Mouse (Mus musculus): ENCODE data around the gene Creb3l4. TPM values are rescaled to one million over a fixed set of nuclear protein-coding genes. Genes with fewer than 3 reads are reported as not detected.

Gene Creb3l4
- polyA plus RNA-seq, 1 experiment from 2014 or later: 5.3 TPM

GRCm38 (mm10) chr3:90202884-90203283, 40.4 kb downstream of the Creb3l4 start:
- no peak overlapping the region for H3K4me3 ChIP-seq
- H3K27ac ChIP-seq: no peak overlapping the region
- ATAC-seq (ENCODE audit: low FRiP score): no peak
- no peaks in the 10 kb centered on the region for H3K9me3 ChIP-seq (replicated peaks)
- no peak overlapping the region for H3K9ac ChIP-seq
- H3K27me3 ChIP-seq: no peaks in the 10 kb centered on the region
- 50% methylated on average over 1 of the region's 1 CpGs for WGBS
- peaks cover 4% of the 10 kb centered on the region for H3K36me3 ChIP-seq
- no peak overlapping the region for H3K4me2 ChIP-seq (replicated peaks)
- H3K4me1 ChIP-seq: no peaks in the 10 kb centered on the region

DNA sequence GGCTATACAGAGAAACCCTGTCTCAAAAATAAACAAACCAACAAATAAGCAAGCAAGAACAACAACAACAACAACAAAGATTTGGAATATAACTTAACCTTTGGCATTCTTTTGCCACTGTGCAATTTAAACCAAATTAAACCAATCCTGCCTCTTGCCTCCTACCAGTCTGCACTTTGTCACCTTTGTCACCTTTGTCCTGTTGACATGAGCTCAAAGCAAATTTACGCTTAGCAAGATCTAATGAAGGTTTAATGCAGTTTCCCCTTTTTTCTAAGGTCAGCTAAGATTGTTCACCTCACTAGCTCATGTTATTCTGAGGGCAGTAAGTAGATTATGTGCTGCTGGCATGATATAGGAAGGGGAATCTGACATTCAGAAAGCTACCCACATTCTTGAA, 45.8 kb downstream of the Creb3l4 start:
- WGBS: 81% methylated on average over 1 of the region's 1 CpGs
- H3K9me3 ChIP-seq (replicated peaks): no peaks in the 10 kb centered on the region
- ATAC-seq (ENCODE audit: low FRiP score): no peak
- H3K36me3 ChIP-seq: no peaks in the 10 kb centered on the region
- H3K27me3 ChIP-seq: no peaks in the 10 kb centered on the region
- no peak overlapping the region for H3K4me2 ChIP-seq (replicated peaks)
- no peaks in the 10 kb centered on the region for H3K4me1 ChIP-seq
- no peak overlapping the region for H3K9ac ChIP-seq
- H3K27ac ChIP-seq: no peak overlapping the region
- H3K4me3 ChIP-seq: no peak overlapping the region

DNA sequence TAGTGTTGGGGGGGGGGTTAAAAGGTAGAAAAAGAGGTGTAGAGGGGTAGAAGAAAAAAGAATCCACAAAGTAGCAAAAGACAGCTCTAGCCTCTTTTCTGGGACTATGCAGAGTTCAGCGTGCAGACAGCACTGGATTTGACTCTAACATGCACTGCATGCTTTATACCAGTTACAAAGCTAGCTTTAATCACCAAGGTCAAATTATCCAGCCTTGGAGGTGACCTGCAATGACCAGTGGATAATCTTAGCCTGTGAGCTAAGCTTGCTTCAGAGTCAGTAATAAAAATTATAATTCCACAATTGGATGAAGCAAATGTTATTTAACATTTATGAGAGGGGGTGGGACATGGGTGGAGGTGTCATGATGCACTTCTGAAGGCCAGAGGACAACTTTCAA, 47.7 kb downstream of the Creb3l4 start:
- H3K27ac ChIP-seq: no peak overlapping the region
- no peak for ATAC-seq (ENCODE audit: low FRiP score)
- H3K4me1 ChIP-seq: no peaks in the 10 kb centered on the region
- H3K9ac ChIP-seq: no peak overlapping the region
- WGBS: 90% methylated on average over 1 of the region's 1 CpGs
- no peak overlapping the region for H3K4me3 ChIP-seq
- H3K27me3 ChIP-seq: no peaks in the 10 kb centered on the region
- no peaks in the 10 kb centered on the region for H3K36me3 ChIP-seq
- no peaks in the 10 kb centered on the region for H3K9me3 ChIP-seq (replicated peaks)
- no peak overlapping the region for H3K4me2 ChIP-seq (replicated peaks)

DNA sequence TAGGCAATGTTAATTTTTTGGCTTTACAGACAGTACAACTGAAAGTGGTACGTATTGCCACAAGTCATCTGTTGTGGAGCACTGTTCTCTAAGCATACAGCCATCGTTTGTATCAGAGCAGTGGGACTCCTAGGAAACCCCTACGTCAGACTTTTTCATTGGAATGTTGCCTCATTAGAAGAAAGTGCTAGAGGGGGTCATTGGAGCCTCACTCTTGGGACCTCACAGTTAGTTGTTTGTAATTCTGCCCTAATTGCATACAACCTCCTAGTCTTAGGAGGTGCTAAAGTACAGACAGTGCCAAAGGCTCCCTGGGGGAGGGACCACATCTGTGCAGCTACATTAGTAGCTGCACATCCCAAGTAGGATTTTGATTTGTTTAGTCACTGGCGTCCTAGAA, 48.6 kb downstream of the Creb3l4 start:
- Histone ChIP-seq H3K9ac (no peak overlapping the region), H3K4me2 (replicated peaks) (no peak overlapping the region), H3K9me3 (replicated peaks) (no peaks in the 10 kb centered on the region), H3K27ac (no peak overlapping the region), H3K36me3 (no peaks in the 10 kb centered on the region), H3K4me1 (no peaks in the 10 kb centered on the region), H3K27me3 (no peaks in the 10 kb centered on the region), H3K4me3 (no peak overlapping the region)
- ATAC-seq (ENCODE audit: low FRiP score): no peak
- 67% methylated on average over 4 of the region's 4 CpGs for WGBS

GRCm38 (mm10) chr3:90190859-90191510, 52.3 kb downstream of the Creb3l4 start:
- Histone ChIP-seq H3K36me3 (no peaks in the 10 kb centered on the region), H3K4me3 (no peak overlapping the region), H3K9me3 (replicated peaks) (no peaks in the 10 kb centered on the region), H3K4me2 (replicated peaks) (no peak overlapping the region), H3K9ac (no peak overlapping the region), H3K27me3 (no peaks in the 10 kb centered on the region), H3K4me1 (no peaks in the 10 kb centered on the region), H3K27ac (no peak overlapping the region)
- 78% methylated on average over 11 of the region's 11 CpGs for WGBS
- ATAC-seq (ENCODE audit: low FRiP score): no peak

Small RNA genes lying within 50 kb of the gene (microRNA-seq; reads per million reads assigned to microRNA genes)
- not detected for gene Mir7012

Other genes with a start within 250 kb of the Creb3l4 start
- 137 and 141 TPM in 2 replicates for gene Hax1, start 244.7 kb downstream of the Creb3l4 start, polyA plus RNA-seq (2016; fragmentation: Nextera tagmentation; extraction: Ambion mirVana)
- gene 4933434E20Rik, start 191.9 kb downstream of the Creb3l4 start, polyA plus RNA-seq (2016; fragmentation: Nextera tagmentation; extraction: Ambion mirVana): 187 and 198 TPM in 2 replicates
- gene Ubap2l, start 190.9 kb downstream of the Creb3l4 start, polyA plus RNA-seq (2016; fragmentation: Nextera tagmentation; extraction: Ambion mirVana): 201 and 227 TPM in 2 replicates
- 510 and 525 TPM in 2 replicates for gene Tpm3, start 170.9 kb downstream of the Creb3l4 start, polyA plus RNA-seq (2016; fragmentation: Nextera tagmentation; extraction: Ambion mirVana)
- 0.51 and 0.75 TPM in 2 replicates for gene Nup210l, start 139.4 kb downstream of the Creb3l4 start, polyA plus RNA-seq (2016; fragmentation: Nextera tagmentation; extraction: Ambion mirVana)
- gene Rps27, start 29.9 kb downstream of the Creb3l4 start, polyA plus RNA-seq (2016; fragmentation: Nextera tagmentation; extraction: Ambion mirVana): 728 and 1,010 TPM in 2 replicates
- gene Rab13, start 29.8 kb downstream of the Creb3l4 start, polyA plus RNA-seq (2016; fragmentation: Nextera tagmentation; extraction: Ambion mirVana): 26.9 and 27.4 TPM in 2 replicates
- gene Jtb, start 11.9 kb downstream of the Creb3l4 start, polyA plus RNA-seq (2016; fragmentation: Nextera tagmentation; extraction: Ambion mirVana): 81.7 and 94.8 TPM in 2 replicates
- gene Slc39a1, start 4.7 kb upstream of the Creb3l4 start, polyA plus RNA-seq (2016; fragmentation: Nextera tagmentation; extraction: Ambion mirVana): 46.8 and 46.9 TPM in 2 replicates
- 20.5 and 25.8 TPM in 2 replicates for gene Crtc2, start 10.7 kb upstream of the Creb3l4 start, polyA plus RNA-seq (2016; fragmentation: Nextera tagmentation; extraction: Ambion mirVana)
- 6.2 and 6.7 TPM in 2 replicates for gene Dennd4b, start 21.7 kb upstream of the Creb3l4 start, polyA plus RNA-seq (2016; fragmentation: Nextera tagmentation; extraction: Ambion mirVana)
- gene Gatad2b, start 49.7 kb upstream of the Creb3l4 start, polyA plus RNA-seq (2016; fragmentation: Nextera tagmentation; extraction: Ambion mirVana): 14.2 and 17.1 TPM in 2 replicates
- 32.9 and 35.3 TPM in 2 replicates for gene Slc27a3, start 146.4 kb upstream of the Creb3l4 start, polyA plus RNA-seq (2016; fragmentation: Nextera tagmentation; extraction: Ambion mirVana)
- 40.5 and 44.3 TPM in 2 replicates for gene Ints3, start 190.1 kb upstream of the Creb3l4 start, polyA plus RNA-seq (2016; fragmentation: Nextera tagmentation; extraction: Ambion mirVana)
- gene Npr1, start 222.4 kb upstream of the Creb3l4 start, polyA plus RNA-seq (2016; fragmentation: Nextera tagmentation; extraction: Ambion mirVana): 3.8 and 4.1 TPM in 2 replicates
- 292 and 310 TPM in 2 replicates for gene Ilf2, start 232.6 kb upstream of the Creb3l4 start, polyA plus RNA-seq (2016; fragmentation: Nextera tagmentation; extraction: Ambion mirVana)
- 80.6 and 89.5 TPM in 2 replicates for gene Snapin, start 247.5 kb upstream of the Creb3l4 start, polyA plus RNA-seq (2016; fragmentation: Nextera tagmentation; extraction: Ambion mirVana)